In the genomic region with DNA sequence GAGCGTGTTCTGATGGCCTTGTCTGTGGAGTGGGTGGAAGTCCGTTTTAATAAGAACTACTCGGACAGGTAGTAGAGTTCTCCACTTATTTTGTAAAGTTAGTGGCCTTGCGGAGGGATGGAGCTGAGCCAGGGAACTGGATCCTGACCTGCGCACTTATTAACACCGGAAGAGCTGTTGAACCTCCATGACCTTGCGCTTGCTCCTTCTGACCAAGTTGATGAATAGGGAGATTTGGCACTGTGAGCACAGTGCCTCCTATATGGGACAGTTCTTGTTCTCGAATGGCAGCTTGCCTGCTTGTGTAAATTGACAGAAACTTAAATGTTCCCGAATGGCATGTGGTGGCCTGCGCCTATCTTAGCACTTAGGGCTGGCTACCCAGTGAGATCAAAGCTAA, we compare ENCODE assay signal across 9 mouse cellular contexts. TPM values are rescaled to one million over a fixed set of nuclear protein-coding genes. Genes with fewer than 3 reads are reported as not detected.
A peak's percentile ranks its signal among the peaks of the same experiment; 100 is the strongest.
DNase-seq lines count a peak whose midpoint lies in the region; ATAC-seq and TF ChIP-seq lines count a peak whose summit lies in the region.
"Had no signal": no experiment of that assay in that cellular context is flagged by ENCODE, and none has a peak within 500 bp of the region (broad histone marks: within the 10 kb centered on the region; RNA-seq: fewer than 3 reads in every experiment).

No protein-coding gene starts in this region.

- no peak for TF ChIP-seq CTCF in ES-Bruce4 (IDR thresholded peaks at IDR 0.05; ENCODE audit: low read depth, low read length)
- TF ChIP-seq CTCF in embryonic fibroblast, embryonic 13.5 days (IDR thresholded peaks at IDR 0.05; ENCODE audit: borderline replicate concordance, insufficient read depth, low read length), result no peak
- TF ChIP-seq CTCF in liver, embryonic 14.5 days (IDR thresholded peaks at IDR 0.05; ENCODE audit: low read depth), result no peak

- H3K9me3 ChIP-seq in heart, embryonic 10.5 days, result no peaks in the 10 kb centered on the region
- no peaks in the 10 kb centered on the region for H3K9me3 ChIP-seq in ES-Bruce4 (replicated peaks; ENCODE audit: control insufficient read depth, insufficient read depth, low read length, poor library complexity, severe bottlenecking)
- no peaks in the 10 kb centered on the region for H3K9me3 ChIP-seq in liver, embryonic 14.5 days (ENCODE audit: control insufficient read depth, low read length)

- WGBS in heart, embryonic 10.5 days, result 86% methylated on average over 10 of the region's 10 CpGs
- 88% methylated on average over 10 of the region's 10 CpGs for WGBS in liver, embryonic 14.5 days (ENCODE audit: insufficient replicate concordance)

- TF ChIP-seq EP300 in ES-Bruce4 (IDR thresholded peaks at IDR 0.05; ENCODE audit: insufficient read depth, low read depth, low read length), result no peak
- TF ChIP-seq EP300 in liver, embryonic 14.5 days (IDR thresholded peaks at IDR 0.05; ENCODE audit: low read depth), result no peak

- peak overlapping the region; percentile 98 for H3K4me2 ChIP-seq in liver, embryonic 14.5 days (ENCODE audit: low read depth)

- peak overlapping the region; percentile 82; the same call in 1 of the 2 replicates for H3K4me3 ChIP-seq in heart, embryonic 10.5 days
- H3K4me3 ChIP-seq in ES-Bruce4 (ENCODE audit: low read depth, low read length), result peak overlapping the region; percentile 42
- H3K4me3 ChIP-seq in embryonic fibroblast, embryonic 13.5 days (ENCODE audit: insufficient read depth, low read length), result peak overlapping the region; percentile 67
- H3K4me3 ChIP-seq in liver, embryonic 14.5 days (ENCODE audit: insufficient read depth in 1 of 2, low read depth in 2 of 2, low read length in 2 of 2), result peak overlapping the region; percentile 12 to 82; a peak in 1 of 4 replicates

- peaks cover 13% of the 10 kb centered on the region; the same call in 1 of the 2 replicates for H3K36me3 ChIP-seq in heart, embryonic 10.5 days
- peaks cover 3% of the 10 kb centered on the region; the same call in 1 of the 2 replicates for H3K36me3 ChIP-seq in ES-Bruce4 (ENCODE audit: control insufficient read depth, insufficient read depth, low read length, poor library complexity, severe bottlenecking)
- no peaks in the 10 kb centered on the region; the same call in 1 of the 2 replicates for H3K36me3 ChIP-seq in liver, embryonic 14.5 days (replicated peaks; ENCODE audit: control insufficient read depth, insufficient read depth, low read depth)

- intact Hi-C loops in heart, postnatal 14 days (cut with DNase I), result no loop called here
- intact Hi-C loops in gastrocnemius, postnatal 14 days (cut with DNase I; ENCODE audit: low total_unique reads), result no loop called here

- TF ChIP-seq POLR2A in ES-Bruce4 (IDR thresholded peaks at IDR 0.05; ENCODE audit: insufficient read depth, low read length), result no peak
- no peak for TF ChIP-seq POLR2A in embryonic fibroblast, embryonic 13.5 days (IDR thresholded peaks at IDR 0.05; ENCODE audit: low read depth, low read length)

- no peak for ATAC-seq in liver, embryonic 14.5 days (ENCODE audit: insufficient read depth)

- DNase-seq in heart, embryonic 10.5 days (ENCODE audit: low spot score), result no peak
- no peak for DNase-seq in heart, postnatal 14 days
- DNase-seq in liver, embryonic 14.5 days (ENCODE audit: low read depth in 3 of 3, low spot score in 3 of 3), result no peak
- DNase-seq in gastrocnemius, postnatal 14 days, result no peak
- no peak for DNase-seq in frontal cortex, postnatal 25 days (ENCODE audit: low spot score in 2 of 2)
- DNase-seq in right cerebral cortex, postnatal 25 days, result no peak

- H3K4me1 ChIP-seq in heart, embryonic 10.5 days, result peaks cover 9% of the 10 kb centered on the region; the same call in 1 of the 2 replicates
- H3K4me1 ChIP-seq in ES-Bruce4 (ENCODE audit: control insufficient read depth, insufficient read depth, low read length), result peaks cover 3% of the 10 kb centered on the region
- H3K4me1 ChIP-seq in embryonic fibroblast, embryonic 13.5 days (ENCODE audit: control insufficient read depth, insufficient read depth, low read length), result peaks cover 4% of the 10 kb centered on the region
- H3K4me1 ChIP-seq in liver, embryonic 14.5 days (replicated peaks; ENCODE audit: control insufficient read depth in 2 of 2, insufficient read depth in 2 of 2, low read length in 1 of 2), result peaks cover 6 to 17% of the 10 kb centered on the region in 2 experiments; a peak in 2 of 4 replicates

- no peak overlapping the region for H3K27ac ChIP-seq in heart, embryonic 10.5 days
- no peak overlapping the region for H3K27ac ChIP-seq in ES-Bruce4 (ENCODE audit: insufficient read depth, low read length)
- no peak overlapping the region for H3K27ac ChIP-seq in embryonic fibroblast, embryonic 13.5 days (ENCODE audit: insufficient read depth, low read length)
- no peak overlapping the region for H3K27ac ChIP-seq in liver, embryonic 14.5 days

- peak overlapping the region; percentile 50 for H3K9ac ChIP-seq in ES-Bruce4 (ENCODE audit: low read depth, poor library complexity, severe bottlenecking)
- H3K9ac ChIP-seq in liver, embryonic 14.5 days (replicated peaks), result no peak overlapping the region

- no peaks in the 10 kb centered on the region for H3K27me3 ChIP-seq in heart, embryonic 10.5 days (ENCODE audit: insufficient read depth, poor library complexity, severe bottlenecking)
- no peaks in the 10 kb centered on the region for H3K27me3 ChIP-seq in ES-Bruce4 (ENCODE audit: control insufficient read depth, insufficient read depth, low read length, poor library complexity, severe bottlenecking)
- no peaks in the 10 kb centered on the region for H3K27me3 ChIP-seq in liver, embryonic 14.5 days (ENCODE audit: control insufficient read depth, insufficient read depth, low read length)

RNA-seq across cellular contexts. Expression of a gene that starts 1.5 kb away (rescaled TPM):
- 37.9 and 40.3 TPM in 2 replicates for polyA plus RNA-seq in heart, embryonic 10.5 days (2016; fragmentation: Nextera tagmentation; extraction: Ambion mirVana)
- total RNA-seq in heart, postnatal 14 days (2021), result 10 to 100 TPM; 10.4 to 10.6 TPM
- polyA plus RNA-seq in ES-Bruce4 (2011; ENCODE audit: insufficient read depth, insufficient read length, low read depth, missing spikeins), result 21.8 and 22.7 TPM in 2 replicates
- polyA plus RNA-seq in embryonic fibroblast, embryonic 13.5 days (2011; ENCODE audit: insufficient read length, low read depth, missing spikeins), result 21.5 and 22.7 TPM in 2 replicates
- 8.9 and 9.7 TPM in 2 replicates for polyA plus RNA-seq in liver, embryonic 14.5 days (2012; rRNA removed)
- 16.8 and 18.2 TPM in 2 replicates for polyA plus RNA-seq in liver, embryonic 14.5 days (2014; fragmentation: Nextera tagmentation; extraction: Ambion mirVana)
- total RNA-seq in gastrocnemius, postnatal 14 days (2021), result 1 to 10 TPM; 5.7 to 6.7 TPM

RNA-seq across cellular contexts. Expression of a gene that starts 40.7 kb away (rescaled TPM):
- 23.8 and 25.1 TPM in 2 replicates for polyA plus RNA-seq in heart, embryonic 10.5 days (2016; fragmentation: Nextera tagmentation; extraction: Ambion mirVana)
- total RNA-seq in heart, postnatal 14 days (2021), result 10 to 100 TPM; 18.1 to 19.9 TPM
- 42.9 and 46.5 TPM in 2 replicates for polyA plus RNA-seq in ES-Bruce4 (2011; ENCODE audit: insufficient read depth, insufficient read length, low read depth, missing spikeins)
- 14.0 and 16.4 TPM in 2 replicates for polyA plus RNA-seq in embryonic fibroblast, embryonic 13.5 days (2011; ENCODE audit: insufficient read length, low read depth, missing spikeins)
- 12.1 and 17.9 TPM in 2 replicates for polyA plus RNA-seq in liver, embryonic 14.5 days (2012; rRNA removed)
- 28.0 and 31.6 TPM in 2 replicates for polyA plus RNA-seq in liver, embryonic 14.5 days (2014; fragmentation: Nextera tagmentation; extraction: Ambion mirVana)
- total RNA-seq in gastrocnemius, postnatal 14 days (2021), result 10 to 100 TPM in 1 of 2 experiments, 1 to 10 TPM in 1; 9.3 to 10.5 TPM

RNA-seq across cellular contexts. Expression of a gene that starts 53.5 kb away (rescaled TPM):
- not detected in 2 replicates for polyA plus RNA-seq in heart, embryonic 10.5 days (2016; fragmentation: Nextera tagmentation; extraction: Ambion mirVana)
- total RNA-seq in heart, postnatal 14 days (2021), result not detected
- polyA plus RNA-seq in ES-Bruce4 (2011; ENCODE audit: insufficient read depth, insufficient read length, low read depth, missing spikeins), result 1.3 and 1.6 TPM in 2 replicates
- not detected in 2 replicates for polyA plus RNA-seq in embryonic fibroblast, embryonic 13.5 days (2011; ENCODE audit: insufficient read length, low read depth, missing spikeins)
- polyA plus RNA-seq in liver, embryonic 14.5 days (2012; rRNA removed), result not detected in 2 replicates
- polyA plus RNA-seq in liver, embryonic 14.5 days (2014; fragmentation: Nextera tagmentation; extraction: Ambion mirVana), result not detected in 2 replicates
- not detected for total RNA-seq in gastrocnemius, postnatal 14 days (2021)
- total RNA-seq: common myeloid progenitor, adult 5-6 weeks had no signal
